Mouse (Mus musculus): ENCODE measurements at regions not wholly inside any gene's neighbourhood (a gene's known extent, or its start where the extent isn't known, plus 50 kb on each side); places are given as distances from the start of the nearest gene placed in this dataset.

DNA sequence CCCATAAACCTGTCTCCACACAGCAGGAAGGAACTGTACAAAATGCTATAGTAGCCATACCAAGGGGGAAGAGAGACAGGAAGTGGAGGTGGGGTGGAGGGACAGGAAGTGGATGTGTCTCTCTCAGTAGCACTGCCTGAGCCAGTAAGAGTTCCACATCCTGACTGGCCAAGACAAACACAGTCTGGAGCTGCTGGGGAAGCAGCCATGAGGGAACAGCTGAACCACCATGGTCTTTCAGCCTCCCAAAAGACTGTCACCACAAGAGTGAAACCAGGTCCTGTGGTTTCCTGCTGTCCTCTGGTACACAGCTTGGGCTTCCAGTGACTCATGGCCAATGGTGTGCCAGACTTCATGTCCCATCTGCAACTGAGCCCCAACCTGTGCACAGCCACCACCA, 180.9 kb upstream of the Lrtm1 start:
- Histone ChIP-seq H3K27ac (replicated peaks) (no peak overlapping the region), H3K9me3 (no peaks in the 10 kb centered on the region), H3K36me3 (no peaks in the 10 kb centered on the region), H3K27me3 (replicated peaks) (no peaks in the 10 kb centered on the region), H3K4me3 (no peak overlapping the region), H3K9ac (no peak overlapping the region), H3K4me2 (no peak overlapping the region), H3K4me1 (no peaks in the 10 kb centered on the region)
- no peak for ATAC-seq (ENCODE audit: extremely low read depth, insufficient number of reproducible peaks, low FRiP score, low TSS enrichment)

DNA sequence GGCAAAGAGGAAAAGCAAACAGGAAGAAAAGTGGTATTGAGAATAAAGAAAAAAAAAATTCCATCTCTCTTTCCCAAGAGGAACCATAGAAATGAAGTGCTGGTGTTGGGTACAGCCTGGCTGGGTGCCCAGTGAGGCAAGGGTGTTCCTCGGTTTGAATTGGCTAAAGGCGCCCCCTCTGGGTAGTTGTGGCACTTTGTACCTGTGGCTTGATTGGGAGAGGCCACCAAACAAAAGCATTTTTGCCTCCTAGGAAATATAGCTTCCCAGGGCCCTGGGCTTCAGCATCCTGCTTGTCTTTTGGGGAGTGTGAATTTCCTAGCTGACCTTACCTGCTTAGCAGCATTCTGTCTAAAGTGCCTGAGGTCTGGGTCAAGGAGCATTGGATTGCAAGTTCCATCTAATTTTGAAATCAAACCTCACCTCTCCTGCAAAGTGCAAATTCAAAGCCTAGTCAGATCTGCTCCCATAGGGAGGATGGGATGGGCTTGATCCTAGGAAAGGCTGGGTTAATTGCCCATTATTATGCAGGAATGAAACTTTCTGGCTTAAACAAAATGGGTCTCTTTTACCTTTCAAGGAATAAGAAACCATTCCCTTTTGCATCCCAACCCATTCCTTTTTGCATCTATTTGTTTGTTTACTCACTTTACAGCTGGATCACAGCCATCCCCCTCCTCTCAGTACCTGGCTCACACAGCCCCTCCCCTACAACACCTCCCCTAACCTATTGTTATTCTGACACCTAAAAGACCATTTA, 169.0 kb upstream of the Lrtm1 start:
- Histone ChIP-seq H3K4me1 (peaks cover 10% of the 10 kb centered on the region), H3K4me2 (no peak overlapping the region), H3K27me3 (replicated peaks) (no peaks in the 10 kb centered on the region; the same call in 1 of the 2 replicates), H3K27ac (replicated peaks) (no peak overlapping the region), H3K9me3 (no peaks in the 10 kb centered on the region), H3K9ac (no peak overlapping the region), H3K4me3 (no peak overlapping the region), H3K36me3 (no peaks in the 10 kb centered on the region)
- 25% methylated on average over 2 of the region's 2 CpGs for WGBS
- ATAC-seq (ENCODE audit: extremely low read depth, insufficient number of reproducible peaks, low FRiP score, low TSS enrichment): no peak
